Mouse (Mus musculus) intestine, embryonic 14.5 days (tissue): ENCODE results near the gene 1700012B09Rik. TPM values are rescaled to one million over a fixed set of nuclear protein-coding genes. Genes with fewer than 3 reads are reported as not detected.

Experiments
- ATAC-seq: fragments of 200-750 bp; cut with Nextera tagmentation; replicated peaks from 2 replicates; pipeline ENCODE4 v1.8.0; 2017; ENCODE audit warnings: low read depth, moderate number of reproducible peaks, moderate TSS enrichment, moderate library complexity; ENCODE audit not compliant: low FRiP score, low TSS enrichment
- DNase-seq: peaks from one replicate; pipeline ENCODE4 v3.0.0-alpha.2; 2018; ENCODE audit warnings: low spot score
- H3K27ac ChIP-seq: fragments of 300-500 bp; sonication (generic); 2 replicates; pipeline ENCODE4 v1.5.1; 2014; ENCODE audit warnings: low read depth, mild to moderate bottlenecking, control low read depth
- H3K27me3 ChIP-seq: fragments of 300-500 bp; sonication (generic); replicated peaks from 2 replicates; pipeline ENCODE4 v1.6.1; 2014; ENCODE audit warnings: low read length, control low read depth; ENCODE audit not compliant: control insufficient read depth, insufficient read depth
- H3K36me3 ChIP-seq: fragments of 300-500 bp; sonication (generic); 2 replicates; pipeline ENCODE4 v1.6.1; 2014; ENCODE audit warnings: low read length, control low read depth; ENCODE audit not compliant: control insufficient read depth, insufficient read depth
- H3K4me1 ChIP-seq: fragments of 300-500 bp; sonication (generic); replicated peaks from 2 replicates; pipeline ENCODE4 v1.6.1; 2014; ENCODE audit warnings: low read length, control low read depth, mixed read lengths; ENCODE audit not compliant: control insufficient read depth, insufficient read depth
- H3K4me2 ChIP-seq: fragments of 300-500 bp; sonication (generic); 2 replicates; pipeline ENCODE4 v1.6.1; 2014; ENCODE audit warnings: low read length
- H3K4me3 ChIP-seq: fragments of 300-500 bp; sonication (generic); 2 replicates; pipeline ENCODE4 v1.5.1; 2014; ENCODE audit warnings: low read depth, low read length, control low read depth, mixed read lengths
- H3K9ac ChIP-seq: fragments of 300-500 bp; sonication (generic); 2 replicates; pipeline ENCODE4 v1.6.1; 2014; ENCODE audit warnings: mild to moderate bottlenecking, low read length
- H3K9me3 ChIP-seq: fragments of 300-500 bp; sonication (generic); 2 replicates; pipeline ENCODE4 v1.6.1; 2016; ENCODE audit warnings: low read length, control low read depth; ENCODE audit not compliant: control insufficient read depth
- WGBS: fragments of 180-500 bp; shearing (Covaris S2); extraction: QIAGEN DNeasy Blood & Tissue Kit; methylation state at CpG from one replicate; pipeline ENCODE4 v1.1.7; 2014; 5-methylcytosine and 5-hydroxymethylcytosine counted together
- polyA plus RNA-seq: library from polyadenylated mRNA; unstranded; fragments of >200 nt; fragmentation: Nextera tagmentation; extraction: Ambion mirVana; gene quantifications from 2 replicates; pipeline ENCODE4 v1.2.1, GENCODE M21; 2014

1700012B09Rik gene
- not detected in 2 replicates for polyA plus RNA-seq

DNA sequence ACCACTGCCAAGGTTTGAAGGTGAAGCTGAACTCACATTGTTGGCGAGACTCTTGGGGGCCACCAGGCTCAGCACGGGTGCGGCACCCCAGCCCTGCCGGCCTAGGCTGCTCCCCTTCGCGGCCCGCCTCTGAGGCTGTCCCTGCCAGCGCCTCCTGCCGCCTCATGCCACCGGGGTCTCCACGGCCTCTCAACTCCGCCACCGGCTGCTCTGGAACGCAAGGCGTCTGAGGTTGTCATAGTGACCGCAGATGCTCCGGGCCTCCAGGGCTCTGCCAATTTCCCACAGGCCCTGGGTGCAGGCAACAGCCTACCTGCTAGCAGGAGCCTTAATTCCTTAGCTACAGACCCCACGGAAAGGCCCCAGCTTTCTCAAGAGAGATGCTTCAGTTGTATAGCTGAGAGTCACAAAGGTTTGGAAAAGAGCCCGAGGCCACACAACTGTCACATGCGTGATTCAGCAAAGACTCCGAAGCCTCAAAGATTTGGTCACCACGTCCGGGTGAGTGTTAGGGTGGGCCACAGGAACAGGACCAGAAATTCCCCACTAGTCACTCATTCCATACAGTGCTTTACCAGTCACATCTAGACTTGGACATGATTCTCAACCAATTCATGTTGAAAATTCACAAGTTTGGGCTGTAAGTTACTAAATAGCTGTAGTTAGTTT is at the start of gene 1700012B09Rik:
TSS of gene 1700012B09Rik (minus strand) at position 228 of the 669 bp plus-strand sequence.
- Histone ChIP-seq H3K4me2 (0 out of 2 replicates have a peak within 1 kb of the TSS, but pooled peaks have one; percentile 2), H3K4me3 (no peak within 1 kb of the TSS), H3K9me3 (no peaks in the 10 kb centered on the region), H3K27me3 (no peaks in the 10 kb centered on the region), H3K9ac (no peak within 1 kb of the TSS), H3K36me3 (no peaks in the 10 kb centered on the region), H3K4me1 (no peaks in the 10 kb centered on the region; the same call in 1 of the 2 replicates), H3K27ac (no peak within 1 kb of the TSS)
- WGBS: 18% methylated on average over 23 of the region's 23 CpGs
- 0 out of 2 replicates have a peak, but pooled peaks have one; percentile 23 for ATAC-seq
- no peak for DNase-seq

DNA sequence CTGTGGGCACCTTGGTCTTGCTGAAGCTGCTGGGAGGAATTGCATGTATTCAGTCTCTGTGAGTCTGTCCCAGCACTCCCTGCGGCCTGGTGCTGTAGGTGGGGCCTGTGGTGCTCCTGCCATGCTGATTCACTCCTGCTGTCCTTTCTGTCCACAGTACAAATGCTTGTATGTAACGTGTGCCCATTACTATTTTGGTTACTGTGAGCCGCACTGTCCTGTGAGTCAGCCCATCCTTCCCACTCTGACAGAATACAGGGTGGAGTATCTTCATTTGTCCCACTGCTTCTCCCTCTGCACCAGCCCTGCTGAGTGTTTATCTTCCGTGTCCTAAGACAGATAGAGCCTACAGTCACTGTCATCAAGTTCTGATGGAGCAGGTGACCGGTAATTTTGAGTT is 39.3 kb upstream of the 1700012B09Rik start:
- no peak overlapping the region for H3K4me3 ChIP-seq
- peaks cover 77% of the 10 kb centered on the region for H3K36me3 ChIP-seq
- WGBS: 95% methylated on average over 5 of the region's 5 CpGs
- H3K4me1 ChIP-seq: no peaks in the 10 kb centered on the region
- H3K27ac ChIP-seq: no peak overlapping the region
- DNase-seq: no peak
- no peak overlapping the region for H3K4me2 ChIP-seq
- no peaks in the 10 kb centered on the region for H3K27me3 ChIP-seq
- no peak overlapping the region for H3K9ac ChIP-seq
- no peaks in the 10 kb centered on the region for H3K9me3 ChIP-seq
- no peak for ATAC-seq

DNA sequence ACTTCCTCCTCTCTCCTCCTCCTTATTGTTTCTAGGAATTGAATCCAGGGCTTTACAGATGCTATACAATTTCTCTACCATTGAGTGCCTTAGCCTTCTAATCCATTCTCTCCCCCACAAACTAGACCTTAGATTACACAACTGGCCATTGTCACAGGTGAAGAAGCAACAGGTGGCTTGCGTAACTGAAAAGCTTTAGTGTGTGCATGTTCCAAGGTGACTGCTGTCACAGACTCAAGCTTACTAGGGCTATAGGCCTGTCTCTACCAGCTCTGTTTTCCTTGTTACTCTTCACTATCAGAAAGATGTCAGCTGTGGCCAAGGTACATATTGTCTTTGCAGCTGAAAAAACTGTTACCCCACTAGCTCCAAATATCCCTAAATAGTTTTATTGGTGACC is 36.0 kb upstream of the 1700012B09Rik start:
- Histone ChIP-seq H3K4me2 (no peak overlapping the region), H3K4me3 (no peak overlapping the region), H3K9ac (no peak overlapping the region), H3K4me1 (no peaks in the 10 kb centered on the region), H3K27ac (no peak overlapping the region), H3K9me3 (no peaks in the 10 kb centered on the region), H3K27me3 (no peaks in the 10 kb centered on the region), H3K36me3 (peaks cover 68% of the 10 kb centered on the region)
- DNase-seq: no peak
- 91% methylated on average over 1 of the region's 1 CpGs for WGBS
- no peak for ATAC-seq

DNA sequence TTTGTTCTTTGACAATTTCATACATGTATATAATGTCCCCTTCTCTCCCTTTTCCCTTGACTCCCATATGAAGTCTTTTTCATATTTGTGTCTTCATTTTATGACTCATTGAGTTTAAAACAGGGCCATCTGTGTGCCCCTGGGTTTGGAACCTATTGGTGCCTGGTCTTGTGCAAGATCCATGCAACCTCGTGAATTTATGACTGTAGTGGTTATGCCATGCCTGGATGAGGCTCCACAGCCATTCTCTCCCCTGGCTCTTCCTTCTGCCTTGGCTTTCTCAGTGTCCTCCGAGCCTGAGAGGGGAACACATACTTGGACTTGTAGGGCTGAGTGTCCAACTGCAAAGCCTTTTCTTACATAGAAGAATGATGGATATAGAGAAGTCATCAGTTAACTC is 34.9 kb upstream of the 1700012B09Rik start:
- Histone ChIP-seq H3K27me3 (no peaks in the 10 kb centered on the region), H3K27ac (no peak overlapping the region), H3K9ac (no peak overlapping the region), H3K4me3 (no peak overlapping the region), H3K4me2 (no peak overlapping the region), H3K4me1 (no peaks in the 10 kb centered on the region), H3K9me3 (no peaks in the 10 kb centered on the region), H3K36me3 (peaks cover 70% of the 10 kb centered on the region)
- 86% methylated on average over 2 of the region's 2 CpGs for WGBS
- DNase-seq (no peak), ATAC-seq (no peak)

DNA sequence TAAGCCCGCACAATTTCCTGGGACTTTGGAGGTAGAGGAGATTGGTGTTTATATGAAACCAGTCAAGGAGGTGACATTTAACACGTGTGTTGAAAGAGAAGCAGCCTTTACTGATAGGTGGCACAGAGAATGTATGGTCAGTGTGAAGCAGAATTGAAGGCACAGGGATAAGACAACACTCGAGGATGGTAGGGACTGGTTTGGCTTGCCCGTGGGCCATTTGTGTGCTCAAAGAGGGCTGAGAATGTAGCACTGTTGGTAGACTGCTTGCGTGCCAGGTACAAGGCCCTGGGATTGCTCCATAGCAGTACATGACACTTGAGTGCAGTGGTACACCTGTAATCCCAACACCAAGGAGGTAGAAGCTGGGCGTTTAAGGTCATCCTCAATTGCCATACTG is 16.5 kb upstream of the 1700012B09Rik start:
- no peak overlapping the region for H3K4me2 ChIP-seq
- H3K4me3 ChIP-seq: no peak overlapping the region
- no peaks in the 10 kb centered on the region for H3K9me3 ChIP-seq
- no peak for DNase-seq
- H3K27ac ChIP-seq: no peak overlapping the region
- WGBS: 84% methylated on average over 6 of the region's 6 CpGs
- H3K9ac ChIP-seq: no peak overlapping the region
- no peaks in the 10 kb centered on the region for H3K27me3 ChIP-seq
- H3K36me3 ChIP-seq: peaks cover 58% of the 10 kb centered on the region
- ATAC-seq: no peak
- H3K4me1 ChIP-seq: peaks cover 6% of the 10 kb centered on the region; the same call in 1 of the 2 replicates

DNA sequence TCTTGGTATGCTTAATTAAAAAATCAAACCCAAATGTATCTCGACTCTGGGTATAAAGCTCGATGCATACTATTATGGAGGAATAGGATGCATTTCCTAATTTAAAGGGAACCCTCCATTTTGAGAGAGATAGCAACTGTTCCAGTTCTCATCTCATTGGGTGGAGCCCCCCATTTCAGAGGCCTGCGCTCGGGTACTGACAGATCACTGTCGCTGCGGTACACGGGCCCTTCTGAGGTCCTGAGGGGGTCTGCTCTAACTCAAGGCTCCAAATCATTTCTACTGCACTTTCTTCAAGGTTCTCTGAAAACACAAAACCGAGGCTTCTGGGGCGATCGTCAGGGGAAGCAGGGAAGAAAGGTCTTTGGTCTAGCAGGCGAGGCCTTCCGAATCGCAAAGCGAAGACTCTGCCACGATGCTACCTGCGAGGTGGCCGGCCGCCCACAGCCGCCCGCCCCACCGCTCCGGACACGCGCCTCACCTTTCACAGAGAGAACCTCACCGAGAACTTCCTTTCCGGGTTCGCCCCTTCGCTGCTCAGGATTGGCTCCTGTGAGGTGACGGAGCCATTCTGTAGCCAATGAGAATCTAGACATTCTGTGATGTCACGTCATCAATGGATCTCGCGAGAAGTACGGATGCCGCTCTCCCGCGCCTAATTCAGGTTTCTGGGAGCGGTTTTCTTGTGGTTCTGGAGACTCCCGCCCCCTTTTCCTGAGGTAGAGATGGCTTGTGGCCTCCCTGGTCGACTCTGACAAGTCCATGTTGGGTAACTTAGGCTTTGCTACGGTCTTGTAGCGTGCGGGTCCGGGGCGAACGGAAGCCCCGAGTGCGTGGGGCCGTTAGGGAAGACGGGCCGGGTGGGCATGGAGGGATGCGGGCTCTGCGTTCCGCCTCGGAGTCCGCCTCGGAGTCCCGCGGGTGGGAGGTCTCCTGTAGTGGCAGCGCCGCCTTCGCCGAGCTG is 13.5 kb upstream of the 1700012B09Rik start, which contains the start of the genes Mre11a and Ankrd49:
TSS of gene Mre11a (plus strand) at position 616 of the 964 bp plus-strand sequence.
TSS of gene Ankrd49 (minus strand) at position 818 of the 964 bp plus-strand sequence.
- Histone ChIP-seq H3K4me3 (peak within 1 kb of the TSS; percentile 95), H3K36me3 (peaks cover 59% of the 10 kb centered on the region), H3K9ac (peak within 1 kb of the TSS; percentile 94), H3K4me1 (peaks cover 6% of the 10 kb centered on the region; the same call in 1 of the 2 replicates), H3K4me2 (peak within 1 kb of the TSS; percentile 82), H3K27ac (peak within 1 kb of the TSS; percentile 97), H3K9me3 (no peaks in the 10 kb centered on the region), H3K27me3 (no peaks in the 10 kb centered on the region)
- peak; percentile 99 for ATAC-seq
- WGBS: under 1% methylated on average over 62 of the region's 62 CpGs
- DNase-seq: peak; percentile 98

DNA sequence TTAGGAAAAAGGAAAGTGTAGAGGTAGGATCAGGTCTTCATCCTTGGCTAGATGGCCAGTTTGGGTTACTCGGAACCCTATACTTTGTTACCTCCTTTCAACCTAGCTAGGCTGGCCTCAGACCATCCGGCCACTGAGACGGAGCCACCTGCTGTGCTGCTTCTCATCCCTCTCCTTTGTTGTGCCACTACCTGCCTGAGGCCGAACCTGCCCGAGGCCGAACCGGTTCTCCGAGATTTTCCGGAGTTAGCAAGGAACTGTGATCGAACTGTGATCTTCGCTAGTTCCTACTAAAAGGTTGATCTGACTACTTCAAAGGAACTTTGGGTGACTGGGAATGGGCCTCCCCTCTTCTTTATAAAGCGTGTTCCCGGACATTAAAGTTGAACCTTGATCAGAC is 7.5 kb upstream of the 1700012B09Rik start:
- Histone ChIP-seq H3K9ac (no peak overlapping the region), H3K4me3 (no peak overlapping the region), H3K9me3 (no peaks in the 10 kb centered on the region), H3K4me1 (no peaks in the 10 kb centered on the region), H3K4me2 (no peak overlapping the region), H3K27ac (no peak overlapping the region), H3K36me3 (peaks cover 33% of the 10 kb centered on the region), H3K27me3 (no peaks in the 10 kb centered on the region)
- 33% methylated on average over 13 of the region's 13 CpGs for WGBS
- no peak for ATAC-seq
- DNase-seq: no peak

DNA sequence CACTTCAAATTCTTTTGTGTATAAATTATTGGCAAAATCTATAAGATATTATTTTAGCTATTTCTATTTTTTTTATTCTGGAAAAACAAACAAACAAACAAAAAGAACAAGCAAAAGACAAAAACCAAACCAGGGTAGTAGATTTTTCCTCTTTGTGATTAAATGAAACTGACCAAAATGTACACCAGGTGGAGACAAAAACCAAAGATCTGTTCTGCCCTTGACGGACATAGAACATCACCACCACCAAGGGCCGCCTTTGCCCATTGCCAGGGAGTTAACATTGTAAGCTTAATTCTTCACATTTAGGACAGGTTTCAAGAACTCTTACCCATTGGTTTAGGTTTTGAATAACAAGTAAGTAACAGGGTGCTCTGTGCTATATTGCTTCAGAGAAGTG is 3.0 kb upstream of the 1700012B09Rik start:
- no peak overlapping the region for H3K4me2 ChIP-seq
- no peaks in the 10 kb centered on the region; the same call in 1 of the 2 replicates for H3K4me1 ChIP-seq
- H3K9me3 ChIP-seq: no peaks in the 10 kb centered on the region
- ATAC-seq (no peak), DNase-seq (no peak)
- no peak overlapping the region for H3K9ac ChIP-seq
- no peaks in the 10 kb centered on the region for H3K36me3 ChIP-seq
- H3K27ac ChIP-seq: no peak overlapping the region
- WGBS: 27% methylated on average over 2 of the region's 2 CpGs
- no peaks in the 10 kb centered on the region for H3K27me3 ChIP-seq
- no peak overlapping the region for H3K4me3 ChIP-seq
